Mouse (Mus musculus) ES-E14 (cell line): ENCODE measurements at regions not wholly inside any gene's neighbourhood (a gene's known extent, or its start where the extent isn't known, plus 50 kb on each side); places are given as distances from the start of the nearest gene placed in this dataset.

Source experiments
- CHD2 ChIP-seq: IDR thresholded peaks from 2 replicates; pipeline ENCODE4 v1.6.1; 2014; ENCODE audit warnings: mild to moderate bottlenecking, low read depth, low read length, inconsistent platforms
- MAFK ChIP-seq: IDR thresholded peaks from 2 replicates; pipeline ENCODE4 v1.6.1; 2014; ENCODE audit warnings: mild to moderate bottlenecking, low read depth, low read length, inconsistent platforms; ENCODE audit not compliant: insufficient read depth

DNA sequence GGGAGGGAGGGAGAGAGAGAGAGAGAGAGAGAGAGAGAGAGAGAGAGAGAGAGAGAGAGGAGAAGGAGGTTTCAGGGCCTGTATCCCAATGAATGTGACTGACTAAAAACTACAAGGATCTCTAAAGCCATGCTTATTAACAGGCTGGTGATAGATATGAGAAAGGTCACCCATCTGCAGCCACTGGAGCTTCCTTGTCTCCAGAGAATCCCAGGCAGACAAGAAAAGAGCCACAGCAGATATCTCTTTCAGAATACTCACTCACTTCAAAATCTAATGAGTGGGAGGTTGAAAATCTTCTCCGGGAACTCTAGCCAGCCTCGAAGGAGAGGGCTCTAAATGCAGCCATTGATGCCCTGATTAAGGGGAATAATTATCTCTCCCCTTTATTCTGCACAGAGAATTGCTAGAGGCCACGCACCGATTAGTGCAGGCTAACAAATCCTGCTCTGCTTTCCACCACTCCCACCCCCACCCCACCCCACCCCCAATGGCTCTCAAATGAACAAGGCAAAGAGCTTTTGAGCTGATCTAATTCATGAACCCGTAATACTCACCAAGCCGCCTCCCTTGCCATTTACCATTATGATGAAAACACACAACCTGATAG is 189.5 kb upstream of the Sox9 start:
- TF ChIP-seq MAFK (no peak), CHD2 (no peak)
